Mouse (Mus musculus) gastrocnemius, adult 2 months (tissue): Measurements from ENCODE around the gene Elavl1. TPM values are rescaled to one million over a fixed set of nuclear protein-coding genes. Genes with fewer than 3 reads are reported as not detected.

ENCODE experiments used
- DNase-seq: peaks from one replicate; pipeline ENCODE4 v3.0.0; 2022
- H3K27ac ChIP-seq: fragments of 200-600 bp; 2 replicates; pipeline ENCODE4 v1.8.1; 2022; ENCODE audit warnings: mild to moderate bottlenecking
- H3K4me3 ChIP-seq: fragments of 200-600 bp; 2 replicates; pipeline ENCODE4 v1.8.1; 2022; ENCODE audit warnings: mild to moderate bottlenecking, moderate library complexity
- CTCF ChIP-seq: fragments of 200-600 bp; IDR thresholded peaks from 2 replicates; pipeline ENCODE4 v1.8.1; 2022; ENCODE audit warnings: antibody characterized with exemption, mild to moderate bottlenecking, moderate library complexity
- intact Hi-C: fragments of 180-260 bp; cut with DNase I; formaldehyde crosslinking; loops from one replicate; pipeline ENCODE4 v1.15.1; 2025
- total RNA-seq, 2 experiments: library from RNA; stranded (reverse); gene quantifications; 2 replicates each; pipeline ENCODE4 v1.2.3; 2021

Gene Elavl1
- total RNA-seq, 2 experiments from 2014 or later = 46.4 to 49.8 TPM

GRCm38 (mm10) chr8:4349335-4349734, 24.1 kb upstream of the Elavl1 start:
- DNase-seq = no peak
- TF ChIP-seq CTCF = no peak
- Histone ChIP-seq H3K27ac (no peak overlapping the region), H3K4me3 (no peak overlapping the region)
- intact Hi-C loops = no loop called here

DNA sequence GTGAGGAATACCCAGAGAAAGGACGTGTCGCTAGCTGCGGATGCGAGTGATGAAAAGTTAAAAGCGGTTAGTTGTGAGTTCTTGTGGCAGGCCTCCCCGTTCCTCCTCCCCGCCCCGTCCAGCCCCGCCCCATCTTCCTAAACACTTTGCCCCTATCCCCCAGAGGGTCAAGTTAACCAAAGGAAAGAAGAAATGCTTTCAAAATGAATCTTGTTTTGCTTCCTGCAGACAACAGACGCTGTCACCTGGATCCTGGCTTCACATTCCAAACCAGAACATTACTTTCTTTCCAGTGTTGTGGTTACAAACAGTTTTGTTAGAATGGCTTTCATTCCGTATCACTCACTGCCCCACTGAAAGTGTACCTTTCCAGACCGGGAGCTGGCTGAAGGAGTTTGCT, 23.1 kb upstream of the Elavl1 start:
- peak overlapping the region; percentile 51 for H3K4me3 ChIP-seq
- no peak for TF ChIP-seq CTCF
- intact Hi-C loops = no loop called here
- no peak overlapping the region for H3K27ac ChIP-seq
- DNase-seq = no peak

DNA sequence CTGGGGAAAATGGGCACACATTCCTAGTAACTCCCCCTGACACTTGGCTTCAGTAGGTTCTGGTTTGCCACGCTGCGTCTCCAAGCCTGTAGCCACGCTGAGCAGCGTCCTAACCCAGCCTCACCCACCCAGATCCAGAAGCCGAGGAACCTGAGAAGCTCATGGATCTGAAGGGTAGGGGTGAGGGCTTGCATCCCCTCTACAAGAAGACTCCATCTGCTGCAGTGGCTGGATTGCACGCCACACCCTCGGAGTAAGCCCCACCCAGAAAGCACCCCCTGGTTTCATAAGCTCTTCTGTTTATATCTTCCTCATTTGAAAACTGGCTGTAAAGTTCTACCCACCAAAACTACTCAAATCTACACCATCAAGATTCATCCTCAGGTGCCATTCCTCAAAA, 22.4 kb upstream of the Elavl1 start:
- TF ChIP-seq CTCF = no peak
- intact Hi-C loops = no loop called here
- no peak overlapping the region for H3K27ac ChIP-seq
- DNase-seq = no peak
- peak overlapping the region; percentile 51 for H3K4me3 ChIP-seq

- intact Hi-C loops = no loop called here
- no peak for TF ChIP-seq CTCF
- DNase-seq = no peak
- Histone ChIP-seq H3K27ac (no peak overlapping the region), H3K4me3 (no peak overlapping the region)
These were observed 15.0 kb upstream of the Elavl1 start for GRCm38 (mm10) chr8:4340207-4340606.

DNA sequence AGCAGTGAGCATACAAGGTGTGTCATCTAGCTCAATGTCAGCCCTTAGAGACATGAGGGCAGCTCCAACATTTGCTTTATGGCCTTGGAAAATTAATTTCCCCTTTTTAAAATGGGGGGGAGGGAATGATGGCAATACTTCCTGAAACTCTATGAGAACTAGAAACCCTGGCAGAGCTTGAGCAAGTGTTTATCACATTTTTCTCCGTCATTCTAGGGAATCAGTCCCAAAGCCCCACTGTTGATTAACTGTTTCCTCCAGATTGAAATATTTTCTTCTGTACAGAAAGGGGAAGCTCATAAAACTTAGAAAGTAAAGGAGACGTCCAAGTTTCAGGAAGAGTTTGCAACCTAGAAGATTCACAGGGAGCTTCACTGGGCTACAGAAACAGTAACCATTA, 10.5 kb upstream of the Elavl1 start:
- no peak overlapping the region for H3K4me3 ChIP-seq
- H3K27ac ChIP-seq = peak overlapping the region; percentile 72
- intact Hi-C loops = no loop called here
- no peak for DNase-seq
- no peak for TF ChIP-seq CTCF

DNA sequence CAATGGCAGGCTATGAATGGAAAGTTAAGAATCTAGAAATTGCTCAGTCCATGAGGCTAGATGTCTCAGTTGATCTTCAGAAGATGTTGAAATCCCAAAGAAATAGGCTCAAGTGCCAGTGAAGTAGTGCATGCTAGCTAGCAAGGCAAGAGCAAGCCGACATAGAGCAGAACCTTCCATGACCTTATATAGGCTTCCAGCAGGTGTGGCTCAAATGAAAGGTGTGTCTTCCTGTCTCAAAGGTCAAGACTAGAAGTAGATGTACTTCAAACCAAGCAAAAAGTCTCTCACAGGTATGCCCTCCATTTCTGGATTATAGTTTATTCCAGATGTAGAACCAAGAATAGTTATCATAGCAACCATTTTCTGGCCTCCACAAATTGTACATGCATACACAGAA, 8.8 kb upstream of the Elavl1 start:
- no peak for TF ChIP-seq CTCF
- intact Hi-C loops = no loop called here

DNA sequence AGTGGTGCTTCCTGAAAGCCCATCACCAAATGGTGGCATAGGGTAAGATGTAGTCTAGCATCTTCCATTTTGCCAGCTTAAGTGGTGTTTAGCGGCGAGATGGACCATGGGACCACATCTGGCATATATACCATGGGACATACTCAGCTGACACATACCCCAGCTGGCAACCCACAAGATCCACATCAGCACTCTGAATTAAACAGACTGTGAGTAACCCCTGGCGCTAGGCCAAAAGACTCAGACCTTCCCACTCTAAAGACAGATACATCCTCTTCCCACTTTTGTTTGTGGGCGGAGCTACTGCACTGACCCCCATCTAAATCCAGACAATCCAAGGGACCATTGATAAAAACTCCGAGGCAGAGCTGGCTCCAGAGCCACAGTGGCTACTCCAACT, 3.8 kb upstream of the Elavl1 start:
- no peak overlapping the region for H3K4me3 ChIP-seq
- no peak for DNase-seq
- H3K27ac ChIP-seq = peak overlapping the region; percentile 97
- intact Hi-C loops = loop anchor here (5.0 kb wide), 2 partner anchors 38 to 283 kb away; partner anchors contain the start of gene Zfp958
- TF ChIP-seq CTCF = no peak

More for the DNA sequence above, 8.8 kb upstream of the Elavl1 start:
- DNase-seq = no peak
- no peak overlapping the region for H3K4me3 ChIP-seq
- 0 out of 2 replicates have a peak overlapping the region, but pooled peaks have one; percentile 97 for H3K27ac ChIP-seq

DNA sequence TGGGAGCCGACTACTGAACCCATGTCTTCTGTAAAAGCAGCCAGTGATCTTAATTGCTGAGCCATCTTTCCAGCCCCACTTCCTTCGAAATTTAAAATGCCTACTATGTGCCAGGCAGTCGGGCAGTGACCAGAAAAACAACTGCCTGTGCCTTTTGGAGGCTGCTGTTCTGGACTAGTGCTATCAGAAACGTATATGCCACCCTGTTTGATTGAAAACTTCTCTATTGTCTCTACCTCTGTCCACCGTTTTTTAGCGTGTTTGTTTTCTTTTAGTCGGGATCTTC, 481 bp upstream of the Elavl1 start:
- no peak for TF ChIP-seq CTCF
- no peak for DNase-seq
- intact Hi-C loops = loop anchor here (5.0 kb wide), 2 partner anchors 42 to 287 kb away; partner anchors contain the start of gene Zfp958
- peak overlapping the region; percentile 97 for H3K27ac ChIP-seq
- H3K4me3 ChIP-seq = peak overlapping the region; percentile 93

DNA sequence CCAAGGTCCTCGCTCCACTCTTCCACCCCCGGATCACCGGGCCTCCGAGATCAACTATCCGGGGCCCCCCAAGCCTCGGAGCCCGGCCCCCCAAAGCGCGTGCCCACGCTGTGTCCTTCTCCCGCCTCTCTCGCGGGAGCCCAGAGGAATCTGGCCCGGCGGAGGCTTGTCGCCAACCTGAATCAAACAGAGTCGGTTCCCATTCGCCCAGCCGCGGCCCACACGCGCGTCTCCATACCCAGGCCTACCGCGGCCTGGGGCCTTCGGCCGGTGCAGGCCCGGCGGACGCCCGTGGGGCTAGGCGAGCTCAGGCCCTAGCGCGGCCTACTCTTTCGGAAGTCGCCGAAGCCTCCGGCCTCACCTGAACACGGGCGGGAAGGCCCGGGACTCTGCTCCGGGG, 688 bp downstream of the Elavl1 start:
- no peak for TF ChIP-seq CTCF
- Histone ChIP-seq H3K4me3 (peak overlapping the region; percentile 93), H3K27ac (peak overlapping the region; percentile 97)
- intact Hi-C loops = no loop called here
- DNase-seq = no peak

GRCm38 (mm10) chr8:4323917-4324316, 1.3 kb downstream of the Elavl1 start:
- DNase-seq = no peak
- no peak for TF ChIP-seq CTCF
- Histone ChIP-seq H3K4me3 (peak overlapping the region; percentile 93), H3K27ac (peak overlapping the region; percentile 97)
- intact Hi-C loops = loop anchor here (2.0 kb wide), 2 partner anchors 47 to 73 kb away; no protein-coding TSS in a partner anchor

- DNase-seq = peak; percentile 81
- Histone ChIP-seq H3K4me3 (peak overlapping the region; percentile 93; the same call in 1 of the 2 replicates), H3K27ac (peak overlapping the region; percentile 63; the same call in 1 of the 2 replicates)
- intact Hi-C loops = loop anchor here (2.0 kb wide), 2 partner anchors 46 to 72 kb away; no protein-coding TSS in a partner anchor
- TF ChIP-seq CTCF = peak; percentile 96
These were observed 2.7 kb downstream of the Elavl1 start for GRCm38 (mm10) chr8:4322470-4322869.

- intact Hi-C loops = no loop called here
- peak overlapping the region; percentile 63 for H3K27ac ChIP-seq
- TF ChIP-seq CTCF = no peak
- H3K4me3 ChIP-seq = no peak overlapping the region
- DNase-seq = no peak
These were observed 4.2 kb downstream of the Elavl1 start for GRCm38 (mm10) chr8:4321031-4321430.

- TF ChIP-seq CTCF = no peak
- no peak for DNase-seq
- peak overlapping the region; percentile 63 for H3K27ac ChIP-seq
- H3K4me3 ChIP-seq = peak overlapping the region; percentile 21; the same call in 1 of the 2 replicates
- intact Hi-C loops = no loop called here
These were observed 4.8 kb downstream of the Elavl1 start for GRCm38 (mm10) chr8:4320404-4320803.

GRCm38 (mm10) chr8:4319573-4319872, 5.7 kb downstream of the Elavl1 start:
- Histone ChIP-seq H3K4me3 (no peak overlapping the region), H3K27ac (peak overlapping the region; percentile 63; the same call in 1 of the 2 replicates)
- no peak for DNase-seq
- intact Hi-C loops = no loop called here
- TF ChIP-seq CTCF = no peak
